In the genomic region with DNA sequence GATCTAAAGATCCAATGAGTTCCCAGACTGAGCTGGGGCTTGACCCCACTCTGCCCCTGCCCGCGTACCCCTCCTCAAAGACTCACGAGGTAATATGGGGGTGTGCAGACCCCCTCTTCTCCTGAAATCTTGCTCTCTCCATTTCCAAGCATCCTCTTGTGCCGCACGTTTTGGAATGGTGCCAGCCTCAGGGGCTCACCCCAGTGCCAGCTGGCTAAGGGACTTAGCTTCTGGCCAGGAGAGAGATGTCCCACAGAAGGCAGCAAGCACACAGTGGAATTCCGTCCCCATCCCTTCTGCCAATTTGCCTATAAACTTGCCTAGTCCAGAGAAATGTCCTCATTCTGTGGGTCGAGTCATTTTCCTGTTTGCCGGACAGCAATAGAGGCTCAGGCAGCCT, we compare ENCODE assay signal across 12 mouse cellular contexts. TPM values are rescaled to one million over a fixed set of nuclear protein-coding genes. Genes with fewer than 3 reads are reported as not detected.
DNase-seq lines count a peak whose midpoint lies in the region; ATAC-seq and TF ChIP-seq lines count a peak whose summit lies in the region.
"Had no signal": no experiment of that assay in that cellular context is flagged by ENCODE, and none has a peak within 500 bp of the region (broad histone marks: within the 10 kb centered on the region; RNA-seq: fewer than 3 reads in every experiment).

No protein-coding gene starts in this region.

- no peaks in the 10 kb centered on the region for H3K9me3 ChIP-seq in kidney, embryonic 15.5 days (replicated peaks)
- H3K9me3 ChIP-seq in embryonic facial prominence, embryonic 12.5 days: no peaks in the 10 kb centered on the region
- no peaks in the 10 kb centered on the region for H3K9me3 ChIP-seq in hindbrain, embryonic 12.5 days (replicated peaks)
- H3K9me3 ChIP-seq in midbrain, embryonic 13.5 days: no peaks in the 10 kb centered on the region
- H3K9me3 ChIP-seq in intestine, postnatal 0 days (ENCODE audit: control insufficient read depth): no peaks in the 10 kb centered on the region

- peaks cover 100% of the 10 kb centered on the region for H3K27me3 ChIP-seq in kidney, embryonic 15.5 days
- H3K27me3 ChIP-seq in embryonic facial prominence, embryonic 12.5 days: peaks cover 96% of the 10 kb centered on the region
- H3K27me3 ChIP-seq in hindbrain, embryonic 12.5 days: peaks cover 96% of the 10 kb centered on the region
- peaks cover 98% of the 10 kb centered on the region for H3K27me3 ChIP-seq in midbrain, embryonic 13.5 days
- H3K27me3 ChIP-seq in thymus, adult 2 months (ENCODE audit: control insufficient read depth, insufficient read depth, low read length): peaks cover 15% of the 10 kb centered on the region; the same call in 1 of the 2 replicates
- H3K27me3 ChIP-seq in intestine, postnatal 0 days (replicated peaks; ENCODE audit: control insufficient read depth, insufficient read depth, low read length): peaks cover 96% of the 10 kb centered on the region

- no peak overlapping the region for H3K27ac ChIP-seq in kidney, embryonic 15.5 days
- no peak overlapping the region for H3K27ac ChIP-seq in embryonic facial prominence, embryonic 12.5 days
- H3K27ac ChIP-seq in hindbrain, embryonic 12.5 days: peak overlapping the region; percentile 71
- H3K27ac ChIP-seq in midbrain, embryonic 13.5 days: 0 out of 2 replicates have a peak overlapping the region, but pooled peaks have one; percentile 76
- H3K27ac ChIP-seq in thymus, adult 2 months (ENCODE audit: control insufficient read depth, insufficient read depth, low read length): no peak overlapping the region
- H3K27ac ChIP-seq in intestine, postnatal 0 days (ENCODE audit: low read depth, low read length): no peak overlapping the region
- H3K27ac ChIP-seq: macrophage had no signal

- H3K36me3 ChIP-seq in kidney, embryonic 15.5 days: no peaks in the 10 kb centered on the region
- H3K36me3 ChIP-seq in embryonic facial prominence, embryonic 12.5 days: no peaks in the 10 kb centered on the region
- no peaks in the 10 kb centered on the region for H3K36me3 ChIP-seq in hindbrain, embryonic 12.5 days
- H3K36me3 ChIP-seq in midbrain, embryonic 13.5 days: no peaks in the 10 kb centered on the region
- no peaks in the 10 kb centered on the region for H3K36me3 ChIP-seq in thymus, adult 2 months (ENCODE audit: control insufficient read depth, insufficient read depth, low read length)
- no peaks in the 10 kb centered on the region for H3K36me3 ChIP-seq in intestine, postnatal 0 days (ENCODE audit: control insufficient read depth, insufficient read depth)

- no peak for ATAC-seq in kidney, embryonic 15.5 days (replicated peaks; ENCODE audit: low FRiP score)
- no peak for ATAC-seq in embryonic facial prominence, embryonic 12.5 days (ENCODE audit: insufficient number of reproducible peaks, insufficient read depth, low FRiP score, low TSS enrichment)
- ATAC-seq in hindbrain, embryonic 12.5 days (ENCODE audit: low FRiP score): peak; percentile 20; the same call in 1 of the 2 replicates
- peak; percentile 6 for ATAC-seq in midbrain, embryonic 13.5 days
- no peak for ATAC-seq in intestine, postnatal 0 days

- DNase-seq in kidney, postnatal 36 days: no peak
- no peak for DNase-seq in thymus, adult 2 months
- no peak for DNase-seq in layer of hippocampus, adult 8-10 months (ENCODE audit: low spot score in 2 of 2)

- WGBS in kidney, embryonic 15.5 days: 7% methylated on average over 8 of the region's 8 CpGs
- WGBS in embryonic facial prominence, embryonic 12.5 days: 11% methylated on average over 8 of the region's 8 CpGs
- WGBS in hindbrain, embryonic 12.5 days: 5% methylated on average over 8 of the region's 8 CpGs
- 4% methylated on average over 8 of the region's 8 CpGs for WGBS in midbrain, embryonic 13.5 days
- 25% methylated on average over 8 of the region's 8 CpGs for WGBS in thymus, adult 2 months
- 14% methylated on average over 8 of the region's 8 CpGs for WGBS in intestine, postnatal 0 days

- 0 out of 2 replicates have a peak overlapping the region, but pooled peaks have one; percentile 40 for H3K4me3 ChIP-seq in kidney, embryonic 15.5 days (replicated peaks)
- H3K4me3 ChIP-seq in embryonic facial prominence, embryonic 12.5 days: peak overlapping the region; percentile 12
- H3K4me3 ChIP-seq in hindbrain, embryonic 12.5 days: peak overlapping the region; percentile 32; the same call in 1 of the 2 replicates
- H3K4me3 ChIP-seq in midbrain, embryonic 13.5 days (replicated peaks): peak overlapping the region; percentile 38
- H3K4me3 ChIP-seq in thymus, adult 2 months (ENCODE audit: control insufficient read depth, insufficient read depth, low read length): no peak overlapping the region
- no peak overlapping the region for H3K4me3 ChIP-seq in intestine, postnatal 0 days (ENCODE audit: low read depth, low read length)

- TF ChIP-seq CTCF in thymus, adult 2 months (IDR thresholded peaks at IDR 0.05; ENCODE audit: borderline replicate concordance, control insufficient read depth, extremely low read depth, insufficient read depth, low read length, poor library complexity): no peak
- TF ChIP-seq CTCF in intestine, postnatal 0 days (IDR thresholded peaks at IDR 0.05; ENCODE audit: low read depth): no peak

- H3K9ac ChIP-seq in kidney, embryonic 15.5 days: no peak overlapping the region
- H3K9ac ChIP-seq in embryonic facial prominence, embryonic 12.5 days: no peak overlapping the region
- H3K9ac ChIP-seq in hindbrain, embryonic 12.5 days: no peak overlapping the region
- H3K9ac ChIP-seq in midbrain, embryonic 13.5 days (replicated peaks): no peak overlapping the region
- H3K9ac ChIP-seq in intestine, postnatal 0 days (ENCODE audit: low read depth, low read length): no peak overlapping the region

- no peak for TF ChIP-seq POLR2A in thymus, adult 2 months (IDR thresholded peaks at IDR 0.05; ENCODE audit: control insufficient read depth, extremely low read depth, insufficient read depth, low read length, poor library complexity)

- no peak overlapping the region; the same call in 1 of the 2 replicates for H3K4me2 ChIP-seq in kidney, embryonic 15.5 days
- H3K4me2 ChIP-seq in embryonic facial prominence, embryonic 12.5 days (replicated peaks): peak overlapping the region; percentile 56
- H3K4me2 ChIP-seq in hindbrain, embryonic 12.5 days (replicated peaks): peak overlapping the region; percentile 56
- H3K4me2 ChIP-seq in midbrain, embryonic 13.5 days (replicated peaks): peak overlapping the region; percentile 64
- H3K4me2 ChIP-seq in intestine, postnatal 0 days (replicated peaks; ENCODE audit: low read depth): no peak overlapping the region

- peaks cover 19% of the 10 kb centered on the region for H3K4me1 ChIP-seq in kidney, embryonic 15.5 days
- H3K4me1 ChIP-seq in embryonic facial prominence, embryonic 12.5 days: peaks cover 12% of the 10 kb centered on the region
- H3K4me1 ChIP-seq in hindbrain, embryonic 12.5 days: peaks cover 66% of the 10 kb centered on the region
- H3K4me1 ChIP-seq in midbrain, embryonic 13.5 days (replicated peaks): peaks cover 75% of the 10 kb centered on the region
- no peaks in the 10 kb centered on the region; the same call in 1 of the 2 replicates for H3K4me1 ChIP-seq in thymus, adult 2 months (replicated peaks; ENCODE audit: control insufficient read depth, insufficient read depth, low read length)
- H3K4me1 ChIP-seq in intestine, postnatal 0 days (replicated peaks; ENCODE audit: control insufficient read depth, insufficient read depth, low read length): no peaks in the 10 kb centered on the region

RNA-seq across cellular contexts. Expression of gene Neurog1, which starts 0.8 kb away (rescaled TPM):
- polyA plus RNA-seq in kidney, embryonic 15.5 days (2015; fragmentation: Nextera tagmentation; extraction: Ambion mirVana): not detected in 2 replicates
- polyA plus RNA-seq in embryonic facial prominence, embryonic 12.5 days (2016; fragmentation: Nextera tagmentation; extraction: Ambion mirVana): 5.1 and 6.0 TPM in 2 replicates
- 18.2 and 21.7 TPM in 2 replicates for polyA plus RNA-seq in hindbrain, embryonic 12.5 days (2016; fragmentation: Nextera tagmentation; extraction: Ambion mirVana)
- 12.0 and 15.8 TPM in 2 replicates for polyA plus RNA-seq in midbrain, embryonic 13.5 days (2015; fragmentation: Nextera tagmentation; extraction: Ambion mirVana)
- polyA plus RNA-seq in thymus, adult 2 months (2012; rRNA removed): 0.17 and 0.24 TPM in 2 replicates
- under 1 TPM in 2 of 4 experiments, not detected in 2; 0.18 to 0.29 TPM for total RNA-seq in layer of hippocampus, adult 8-10 months (2022)
- polyA plus RNA-seq in intestine, postnatal 0 days (2015; fragmentation: Nextera tagmentation; extraction: Ambion mirVana): not detected in 2 replicates
- total RNA-seq: left cerebral cortex, postnatal 14 days had no signal
- polyA plus RNA-seq: heart, postnatal 0 days; kidney, embryonic 16.5 days; macrophage had no signal

RNA-seq across cellular contexts. Expression of gene Cxcl14, which starts 43.6 kb away (rescaled TPM):
- polyA plus RNA-seq in kidney, embryonic 15.5 days (2015; fragmentation: Nextera tagmentation; extraction: Ambion mirVana): 23.8 and 25.3 TPM in 2 replicates
- polyA plus RNA-seq in embryonic facial prominence, embryonic 12.5 days (2016; fragmentation: Nextera tagmentation; extraction: Ambion mirVana): 308 and 338 TPM in 2 replicates
- 72.3 and 90.1 TPM in 2 replicates for polyA plus RNA-seq in hindbrain, embryonic 12.5 days (2016; fragmentation: Nextera tagmentation; extraction: Ambion mirVana)
- 7.4 and 8.0 TPM in 2 replicates for polyA plus RNA-seq in midbrain, embryonic 13.5 days (2015; fragmentation: Nextera tagmentation; extraction: Ambion mirVana)
- polyA plus RNA-seq in thymus, adult 2 months (2012; rRNA removed): 4.7 and 4.9 TPM in 2 replicates
- total RNA-seq in layer of hippocampus, adult 8-10 months (2022): 100 to 1,000 TPM; 120 to 148 (median 129) TPM
- 19.3 and 19.4 TPM in 2 replicates for polyA plus RNA-seq in intestine, postnatal 0 days (2015; fragmentation: Nextera tagmentation; extraction: Ambion mirVana)

Comparison
In these comparisons a context has a peak if more than half of its experiments do, and no peak if none do; other contexts are left out.
1. ATAC-seq: peak in hindbrain, embryonic 12.5 days (single experiment) and midbrain, embryonic 13.5 days (single experiment); none in kidney, embryonic 15.5 days (single experiment), embryonic facial prominence, embryonic 12.5 days (single experiment) and intestine, postnatal 0 days (single experiment).
2. H3K27ac ChIP-seq: peak in hindbrain, embryonic 12.5 days (single experiment) and midbrain, embryonic 13.5 days (single experiment); none in kidney, embryonic 15.5 days (single experiment), embryonic facial prominence, embryonic 12.5 days (single experiment), thymus, adult 2 months (single experiment) and intestine, postnatal 0 days (single experiment).
3. H3K4me2 ChIP-seq: peak in embryonic facial prominence, embryonic 12.5 days (single experiment), hindbrain, embryonic 12.5 days (single experiment) and midbrain, embryonic 13.5 days (single experiment); none in kidney, embryonic 15.5 days (single experiment) and intestine, postnatal 0 days (single experiment).
4. H3K4me3 ChIP-seq: peak in kidney, embryonic 15.5 days (single experiment), embryonic facial prominence, embryonic 12.5 days (single experiment), hindbrain, embryonic 12.5 days (single experiment) and midbrain, embryonic 13.5 days (single experiment); none in thymus, adult 2 months (single experiment) and intestine, postnatal 0 days (single experiment).